Mouse (Mus musculus) olfactory bulb, adult 2 months (tissue): Measurements from ENCODE around the gene Syna.

Source experiments
- CTCF ChIP-seq: fragments of 200-500 bp; IDR thresholded peaks from 2 replicates; pipeline ENCODE4 v1.5.1; 2012; ENCODE audit warnings: low read depth, mild to moderate bottlenecking, low read length, moderate library complexity; ENCODE audit not compliant: insufficient read depth
- POLR2A ChIP-seq: fragments of 200-500 bp; IDR thresholded peaks from 2 replicates; pipeline ENCODE4 v1.6.1; 2012; ENCODE audit warnings: mild to moderate bottlenecking, low read depth, low read length, moderate library complexity; ENCODE audit not compliant: insufficient read depth

GRCm38 (mm10) chr5:134567445-134567844 is 7.5 kb upstream of the Syna start:
- TF ChIP-seq CTCF = no peak
- TF ChIP-seq POLR2A = no peak
